Mouse (Mus musculus) testis, adult 2 months (tissue): Measurements from ENCODE around the gene Nlk.

Source experiments
- CTCF ChIP-seq: fragments of 200-500 bp; IDR thresholded peaks from 2 replicates; pipeline ENCODE4 v1.5.1; 2012; ENCODE audit warnings: low read depth, mild to moderate bottlenecking, inconsistent platforms, low read length, moderate library complexity; ENCODE audit not compliant: control insufficient read depth, insufficient read depth, insufficient replicate concordance
- POLR2A ChIP-seq: fragments of 200-500 bp; IDR thresholded peaks from 2 replicates; pipeline ENCODE4 v1.6.1; 2012; ENCODE audit warnings: low read depth, mild to moderate bottlenecking, inconsistent platforms, low read length, moderate library complexity; ENCODE audit not compliant: control insufficient read depth

GRCm38 (mm10) chr11:78574536-78574935 lies 122.6 kb downstream of the Nlk start:
- TF ChIP-seq CTCF (no peak), POLR2A (no peak)
